Mouse (Mus musculus): ENCODE data around the gene Lsm2.

DNA sequence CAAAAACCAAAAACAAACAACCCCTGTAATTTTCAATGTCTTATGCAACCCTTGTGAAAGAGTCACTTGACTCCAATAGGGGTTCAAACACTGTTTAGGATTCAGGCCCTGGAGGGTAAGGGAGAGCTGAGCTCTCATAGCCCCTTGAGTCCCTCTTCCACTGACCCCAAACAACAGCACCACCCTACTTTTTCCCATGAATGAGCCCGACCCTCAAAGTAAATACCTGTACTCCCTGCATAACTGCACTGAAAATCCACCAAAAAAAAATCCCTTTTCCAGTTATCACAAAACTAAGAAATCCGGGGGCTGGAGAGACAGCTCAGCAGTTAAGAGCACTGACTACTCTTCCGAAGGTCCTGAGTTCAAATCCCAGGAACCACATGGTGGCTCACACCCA lies 25.8 kb upstream of the Lsm2 start:
- TF ChIP-seq CTCF (conservative IDR thresholded peaks at IDR 0.05; ENCODE audit: insufficient read depth, insufficient read length, low read depth, low read length) (no peak), POLR2A (IDR thresholded peaks at IDR 0.05; ENCODE audit: low read depth, low read length) (no peak)

Measured in kidney, adult 2 months (tissue).